Mouse (Mus musculus): ENCODE data around the gene Cadm3. TPM values are rescaled to one million over a fixed set of nuclear protein-coding genes. Genes with fewer than 3 reads are reported as not detected.

Gene Cadm3
- polyA plus RNA-seq, 1 experiment from 2014 or later, result not detected

DNA sequence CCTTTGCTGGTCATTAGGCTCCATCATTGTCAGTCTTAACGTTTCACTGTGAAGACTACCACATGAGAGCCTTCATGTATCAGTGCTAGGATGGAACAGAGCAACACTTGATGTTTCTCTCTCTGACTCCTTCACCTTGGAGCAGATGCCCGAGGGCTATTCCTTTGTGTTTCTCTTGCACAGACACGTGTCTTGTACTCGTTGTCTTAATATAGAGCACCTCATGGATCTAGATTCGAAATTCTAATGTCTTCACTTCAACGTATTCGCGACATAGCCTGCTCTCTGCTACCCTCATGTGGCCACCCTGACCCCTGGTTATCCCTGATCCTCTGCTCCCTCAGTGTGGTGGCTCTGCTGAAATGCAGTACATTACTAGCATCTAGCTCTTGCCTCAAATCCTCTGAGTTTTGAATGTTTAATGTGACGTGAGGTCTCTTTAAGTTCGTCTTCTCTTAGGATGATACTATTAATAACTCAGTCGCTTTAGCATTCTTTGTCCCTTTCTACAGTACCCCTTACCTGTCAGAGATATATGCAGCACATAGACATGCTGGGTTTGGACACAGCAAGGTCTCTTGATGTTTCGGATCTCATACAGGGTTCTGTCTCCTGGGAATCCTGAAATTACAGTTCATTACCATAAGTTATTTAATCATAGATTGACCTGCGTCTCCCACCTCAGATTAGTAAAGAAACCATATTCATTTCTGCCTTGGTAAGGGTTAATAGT is 10.1 kb upstream of the Cadm3 start:
- in situ Hi-C loops (cut with MboI; ENCODE audit: low pct_unique_long_range_greater_than_20kb), result loop anchor here (25.0 kb wide), 2 partner anchors 740 to 840 kb away; partner anchors contain the start of gene Dusp23
- ChIA-PET POLR2A (no interaction called here), CTCF (no interaction called here)
- peak; percentile 46 for TF ChIP-seq CTCF (IDR thresholded peaks at IDR 0.05)
- DNase-seq (ENCODE audit: low read depth, low spot score) (no peak), ATAC-seq (no peak)
- no peaks in the 10 kb centered on the region for H3K27me3 ChIP-seq

DNA sequence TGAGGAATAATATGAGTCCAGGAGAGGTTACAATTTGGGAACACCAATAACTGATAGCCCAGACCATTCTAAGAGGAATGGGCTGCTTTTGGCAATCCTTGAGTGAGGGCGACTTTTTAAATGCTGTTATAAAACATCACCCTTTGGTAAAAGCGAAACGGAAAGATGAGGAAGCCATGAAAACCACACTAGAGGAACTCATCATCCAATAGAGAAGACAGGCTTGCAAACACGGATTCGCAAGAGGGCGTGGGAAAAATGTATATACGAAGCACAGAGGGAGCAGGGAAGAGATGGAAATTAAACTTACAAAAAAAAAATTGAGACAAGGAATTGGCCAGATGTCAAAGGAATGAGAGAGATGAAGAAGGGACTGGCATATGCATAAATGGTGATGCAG is 6.5 kb upstream of the Cadm3 start:
- POLR2A ChIA-PET, result no interaction called here
- no peak for TF ChIP-seq CTCF (IDR thresholded peaks at IDR 0.05)
- in situ Hi-C loops (cut with MboI; ENCODE audit: low pct_unique_long_range_greater_than_20kb), result no loop called here
- ATAC-seq (no peak), DNase-seq (ENCODE audit: low read depth, low spot score) (no peak)
- peaks cover 2% of the 10 kb centered on the region for H3K27me3 ChIP-seq
- CTCF ChIA-PET, result no interaction called here

DNA sequence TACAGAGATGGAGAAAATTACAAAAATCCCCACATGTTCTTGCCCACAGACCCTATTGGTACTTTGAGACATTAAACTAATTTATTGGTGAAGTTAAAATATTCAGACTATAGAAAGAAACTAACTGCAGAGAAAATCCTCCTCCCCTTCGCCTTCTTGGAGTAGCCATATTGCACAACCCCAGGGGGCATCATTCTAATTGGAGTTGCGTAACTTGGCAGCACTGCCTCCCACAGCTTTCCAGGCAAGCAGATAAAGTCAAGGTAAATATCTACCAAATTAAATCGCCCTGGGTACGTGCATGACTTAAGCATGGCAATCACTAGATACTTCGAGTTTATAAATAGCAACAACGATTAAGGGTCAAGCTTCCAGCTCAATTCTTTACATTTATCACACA is 4.1 kb upstream of the Cadm3 start:
- in situ Hi-C loops (cut with MboI; ENCODE audit: low pct_unique_long_range_greater_than_20kb), result no loop called here
- CTCF ChIA-PET, result interaction anchor here (1.1 kb wide), 1 partner anchor 30 kb away, joined by 3 read pairs; no protein-coding TSS in a partner anchor
- TF ChIP-seq CTCF (IDR thresholded peaks at IDR 0.05), result no peak
- ATAC-seq, result no peak
- DNase-seq (ENCODE audit: low read depth, low spot score), result no peak
- POLR2A ChIA-PET, result no interaction called here
- H3K27me3 ChIP-seq, result peaks cover 24% of the 10 kb centered on the region

DNA sequence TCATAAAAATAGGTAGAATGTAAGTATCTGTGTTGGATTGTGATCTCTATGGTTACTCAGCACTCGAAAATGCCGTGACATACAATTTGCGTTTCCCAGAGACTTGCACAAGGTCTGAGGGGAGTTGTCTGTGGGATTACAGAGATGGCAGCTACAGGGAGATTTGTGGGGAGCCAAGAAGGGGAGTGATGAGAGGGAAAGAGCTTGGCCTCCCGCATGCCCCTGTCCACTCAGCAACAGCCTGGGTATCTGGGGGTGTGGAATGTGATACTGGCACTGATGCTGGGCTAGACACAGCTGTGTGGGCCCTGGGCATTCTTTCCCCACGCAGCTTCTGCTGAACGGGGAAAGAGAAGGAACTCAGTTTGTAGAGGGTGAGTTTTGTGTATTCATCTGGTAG is 3.0 kb upstream of the Cadm3 start:
- POLR2A ChIA-PET, result no interaction called here
- in situ Hi-C loops (cut with MboI; ENCODE audit: low pct_unique_long_range_greater_than_20kb), result no loop called here
- DNase-seq (ENCODE audit: low read depth, low spot score), result no peak
- no peak for TF ChIP-seq CTCF (IDR thresholded peaks at IDR 0.05)
- ATAC-seq, result no peak
- CTCF ChIA-PET, result interaction anchor here (1.1 kb wide), 1 partner anchor 29 kb away, joined by 3 read pairs; no protein-coding TSS in a partner anchor
- H3K27me3 ChIP-seq, result peaks cover 24% of the 10 kb centered on the region

DNA sequence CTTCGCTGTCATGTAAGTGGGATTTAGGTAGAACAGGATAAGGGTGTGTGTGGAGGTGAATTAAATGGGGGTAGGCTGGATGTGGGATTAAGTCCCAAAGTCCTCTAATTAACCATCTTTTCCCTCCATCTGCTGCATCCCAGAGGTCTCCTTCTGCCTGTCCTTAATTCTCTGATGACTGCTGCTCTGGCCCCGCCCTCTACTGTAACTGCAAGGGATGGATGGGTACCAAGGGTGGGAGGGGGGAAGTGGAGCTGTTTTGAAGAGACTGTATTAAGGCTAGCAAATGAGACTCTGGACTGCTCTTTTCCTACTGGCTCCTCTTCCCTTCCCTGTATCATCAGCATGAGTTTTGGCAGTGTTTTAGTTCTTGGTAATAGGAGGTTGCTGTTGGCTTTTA is 2.1 kb upstream of the Cadm3 start:
- H3K27me3 ChIP-seq, result peaks cover 24% of the 10 kb centered on the region
- ChIA-PET CTCF (no interaction called here), POLR2A (no interaction called here)
- ATAC-seq (no peak), DNase-seq (ENCODE audit: low read depth, low spot score) (no peak)
- no peak for TF ChIP-seq CTCF (IDR thresholded peaks at IDR 0.05)
- in situ Hi-C loops (cut with MboI; ENCODE audit: low pct_unique_long_range_greater_than_20kb), result no loop called here

DNA sequence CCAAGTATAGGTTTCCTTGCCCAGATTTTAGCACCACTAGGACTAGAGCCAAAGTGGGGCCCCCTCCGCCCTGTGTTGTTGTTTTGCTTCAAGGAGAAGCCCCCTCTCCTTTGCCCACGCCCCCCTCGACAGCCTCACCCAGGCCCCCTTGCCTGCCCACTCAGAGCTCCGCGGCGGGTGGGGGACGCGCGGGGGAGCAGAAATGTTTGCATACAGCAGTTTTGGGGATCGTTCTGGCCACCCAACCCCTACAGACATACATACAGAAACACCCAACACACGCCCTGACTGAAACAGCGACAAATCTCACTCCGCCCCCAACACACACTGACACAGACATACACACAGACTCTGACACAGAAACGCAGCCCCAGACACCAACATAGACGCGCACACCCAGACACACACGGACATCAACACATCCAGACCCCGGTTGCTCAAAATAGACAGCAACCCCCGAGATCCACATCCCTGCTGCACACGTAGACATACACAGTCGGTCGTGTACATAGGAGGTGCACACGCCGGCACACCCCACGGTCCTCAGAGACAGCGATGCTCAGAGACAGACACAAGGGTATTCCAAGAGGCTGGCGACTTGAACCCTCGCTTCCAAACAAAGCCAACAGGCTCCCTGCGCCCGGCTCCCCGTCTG is 667 bp downstream of the Cadm3 start:
- ChIA-PET POLR2A (no interaction called here), CTCF (no interaction called here)
- DNase-seq (ENCODE audit: low read depth, low spot score), result no peak
- no peak for ATAC-seq
- TF ChIP-seq CTCF (IDR thresholded peaks at IDR 0.05), result no peak
- H3K27me3 ChIP-seq, result peaks cover 24% of the 10 kb centered on the region
- in situ Hi-C loops (cut with MboI; ENCODE audit: low pct_unique_long_range_greater_than_20kb), result no loop called here

DNA sequence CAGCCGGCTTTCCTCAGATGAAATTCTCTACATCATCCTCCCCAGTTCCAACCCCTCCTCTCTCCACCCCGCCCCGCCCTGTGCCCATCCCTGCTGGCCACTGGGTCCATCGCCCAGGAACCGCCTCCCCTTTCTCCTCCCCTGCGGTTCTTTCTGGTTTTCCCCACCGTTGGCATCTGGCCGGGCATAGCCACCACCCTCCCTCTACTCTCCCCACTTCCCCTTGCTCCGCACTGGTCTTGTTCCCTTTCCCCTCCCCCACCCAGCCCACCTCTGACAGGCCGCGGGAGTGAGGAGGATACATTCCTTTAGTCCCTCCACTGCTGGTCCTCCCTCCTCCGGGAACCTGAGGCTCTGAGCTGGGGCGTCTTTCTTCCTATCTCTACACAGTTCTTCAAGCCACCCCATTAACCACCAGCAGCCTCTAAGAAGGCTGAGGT is 1.5 kb downstream of the Cadm3 start:
- H3K27me3 ChIP-seq, result peaks cover 24% of the 10 kb centered on the region
- ATAC-seq (no peak), DNase-seq (ENCODE audit: low read depth, low spot score) (no peak)
- TF ChIP-seq CTCF (IDR thresholded peaks at IDR 0.05), result no peak
- ChIA-PET CTCF (no interaction called here), POLR2A (no interaction called here)
- in situ Hi-C loops (cut with MboI; ENCODE audit: low pct_unique_long_range_greater_than_20kb), result no loop called here

DNA sequence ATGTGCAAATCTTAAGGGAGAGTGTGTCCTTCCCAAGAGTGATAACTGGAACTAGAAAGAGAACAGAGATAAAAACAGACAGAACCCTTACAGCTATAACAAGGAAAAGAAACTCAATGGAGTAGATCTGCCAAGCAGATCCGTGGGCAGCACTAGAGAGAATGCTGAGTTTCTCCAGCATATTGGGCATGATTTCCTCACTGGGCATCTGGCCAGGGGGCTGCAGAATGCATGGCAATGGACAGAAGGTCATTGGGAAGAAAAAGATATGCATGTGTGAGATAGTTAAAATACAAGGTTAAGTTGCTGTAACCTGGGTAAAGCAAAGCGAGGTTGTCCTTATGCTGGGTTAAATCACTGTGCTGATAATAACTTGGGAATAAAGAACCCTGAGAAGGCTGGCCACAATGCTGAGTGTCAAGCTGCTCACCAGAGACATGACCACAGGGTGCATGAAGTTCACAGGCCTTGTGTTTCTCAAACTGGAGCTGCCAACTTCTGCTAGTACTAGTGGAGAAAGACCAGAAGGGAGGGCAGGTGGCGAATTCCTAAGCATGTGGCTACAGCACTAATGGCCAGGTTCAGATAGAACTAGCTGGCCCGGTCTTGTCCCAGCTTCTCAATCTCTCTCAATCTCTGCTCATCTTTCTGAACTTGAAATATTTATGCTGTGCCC is 3.2 kb downstream of the Cadm3 start:
- ATAC-seq (no peak), DNase-seq (ENCODE audit: low read depth, low spot score) (no peak)
- H3K27me3 ChIP-seq, result peaks cover 24% of the 10 kb centered on the region
- in situ Hi-C loops (cut with MboI; ENCODE audit: low pct_unique_long_range_greater_than_20kb), result no loop called here
- CTCF ChIA-PET, result no interaction called here
- TF ChIP-seq CTCF (IDR thresholded peaks at IDR 0.05), result no peak
- POLR2A ChIA-PET, result no interaction called here

DNA sequence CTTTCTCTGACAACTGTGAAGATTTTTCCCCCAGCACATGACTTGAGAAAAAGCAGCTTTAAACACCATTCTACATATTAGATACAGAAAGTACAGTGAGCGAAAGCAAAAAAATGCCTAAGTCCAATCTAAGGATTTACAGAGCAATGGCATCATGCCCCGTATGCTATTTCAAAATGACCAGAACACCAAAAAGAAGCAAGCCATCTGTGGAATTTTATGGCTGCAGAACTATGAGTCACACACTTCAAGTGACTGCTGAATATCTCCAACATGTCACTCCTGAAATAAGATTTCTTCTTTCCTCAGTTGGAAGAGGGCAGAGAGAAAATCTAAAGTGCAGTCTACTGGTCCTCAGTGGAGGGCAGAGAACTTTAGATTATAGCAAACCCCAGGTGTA is 4.1 kb downstream of the Cadm3 start:
- DNase-seq (ENCODE audit: low read depth, low spot score) (no peak), ATAC-seq (no peak)
- no peak for TF ChIP-seq CTCF (IDR thresholded peaks at IDR 0.05)
- in situ Hi-C loops (cut with MboI; ENCODE audit: low pct_unique_long_range_greater_than_20kb), result no loop called here
- CTCF ChIA-PET, result no interaction called here
- peaks cover 17% of the 10 kb centered on the region for H3K27me3 ChIP-seq
- POLR2A ChIA-PET, result no interaction called here

DNA sequence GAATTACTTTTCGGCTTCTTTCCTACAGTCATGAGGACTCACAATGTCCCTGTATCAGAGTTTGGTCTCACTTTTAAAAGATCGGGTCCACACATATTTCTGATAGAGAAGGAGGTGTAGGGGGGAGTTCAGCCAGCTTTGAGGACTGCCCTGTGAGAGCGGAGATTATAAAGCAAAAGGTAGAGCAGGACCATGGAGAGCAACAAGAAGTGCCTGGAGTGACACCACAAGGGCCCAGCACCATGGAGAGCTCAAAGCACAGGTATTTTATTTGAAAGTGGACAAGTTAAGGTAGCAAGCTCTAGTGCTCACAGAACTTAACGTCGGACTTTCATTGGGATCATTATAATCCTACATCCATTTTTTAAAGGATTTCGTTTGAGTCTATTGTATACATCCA is 5.8 kb downstream of the Cadm3 start:
- DNase-seq (ENCODE audit: low read depth, low spot score) (no peak), ATAC-seq (no peak)
- ChIA-PET CTCF (no interaction called here), POLR2A (no interaction called here)
- in situ Hi-C loops (cut with MboI; ENCODE audit: low pct_unique_long_range_greater_than_20kb), result no loop called here
- no peak for TF ChIP-seq CTCF (IDR thresholded peaks at IDR 0.05)
- H3K27me3 ChIP-seq, result no peaks in the 10 kb centered on the region

DNA sequence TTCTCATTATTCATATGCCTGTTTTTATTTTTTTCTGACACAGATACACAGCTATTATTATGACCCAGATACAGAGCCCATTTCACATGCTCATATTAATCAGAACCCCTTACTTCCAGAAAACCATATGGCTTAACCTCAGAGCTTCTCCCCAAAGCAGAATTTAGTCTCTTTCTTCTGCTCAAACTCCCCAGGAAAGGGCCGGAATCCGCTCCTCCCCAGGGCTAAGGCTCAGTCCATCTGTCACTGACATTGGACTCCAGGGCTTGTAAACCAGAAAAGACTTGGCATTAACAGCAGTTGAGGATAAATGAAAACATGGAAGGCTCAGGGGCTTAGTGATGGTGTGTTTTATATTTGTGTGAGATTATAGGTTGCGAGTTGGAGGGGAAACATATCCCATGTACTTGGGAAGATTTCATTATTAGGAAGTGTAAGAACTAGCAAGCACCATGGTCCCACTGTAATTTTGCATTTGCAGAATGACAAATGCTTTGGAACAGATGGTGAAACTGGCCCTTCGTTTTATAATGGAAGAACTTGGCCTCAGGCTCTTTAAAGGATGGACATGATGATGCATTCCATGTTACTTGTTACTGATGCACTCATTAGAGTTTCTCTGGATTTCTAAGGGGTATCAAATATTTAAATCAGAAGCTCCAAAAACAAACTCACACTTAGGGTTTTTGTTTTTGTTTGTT is 7.8 kb downstream of the Cadm3 start:
- POLR2A ChIA-PET, result no interaction called here

More for the DNA sequence above, 7.8 kb downstream of the Cadm3 start:
- CTCF ChIA-PET, result interaction anchor here (0.9 kb wide), 1 partner anchor 8 kb away, joined by 3 read pairs; no protein-coding TSS in a partner anchor
- ATAC-seq, result no peak
- no peak for DNase-seq (ENCODE audit: low read depth, low spot score)
- in situ Hi-C loops (cut with MboI; ENCODE audit: low pct_unique_long_range_greater_than_20kb), result no loop called here
- TF ChIP-seq CTCF (IDR thresholded peaks at IDR 0.05), result no peak
- H3K27me3 ChIP-seq, result no peaks in the 10 kb centered on the region

Data from Patski (cell line).